Mouse (Mus musculus): ENCODE data around the gene Gm9964. TPM values are rescaled to one million over a fixed set of nuclear protein-coding genes. Genes with fewer than 3 reads are reported as not detected.
"Not testable (repeated sequence)": the region's sequence is repeated elsewhere in the genome, so short reads cannot be mapped to it uniquely, and the experiment has no call there.

Gm9964 gene
- polyA plus RNA-seq, 1 experiment = not detected

DNA sequence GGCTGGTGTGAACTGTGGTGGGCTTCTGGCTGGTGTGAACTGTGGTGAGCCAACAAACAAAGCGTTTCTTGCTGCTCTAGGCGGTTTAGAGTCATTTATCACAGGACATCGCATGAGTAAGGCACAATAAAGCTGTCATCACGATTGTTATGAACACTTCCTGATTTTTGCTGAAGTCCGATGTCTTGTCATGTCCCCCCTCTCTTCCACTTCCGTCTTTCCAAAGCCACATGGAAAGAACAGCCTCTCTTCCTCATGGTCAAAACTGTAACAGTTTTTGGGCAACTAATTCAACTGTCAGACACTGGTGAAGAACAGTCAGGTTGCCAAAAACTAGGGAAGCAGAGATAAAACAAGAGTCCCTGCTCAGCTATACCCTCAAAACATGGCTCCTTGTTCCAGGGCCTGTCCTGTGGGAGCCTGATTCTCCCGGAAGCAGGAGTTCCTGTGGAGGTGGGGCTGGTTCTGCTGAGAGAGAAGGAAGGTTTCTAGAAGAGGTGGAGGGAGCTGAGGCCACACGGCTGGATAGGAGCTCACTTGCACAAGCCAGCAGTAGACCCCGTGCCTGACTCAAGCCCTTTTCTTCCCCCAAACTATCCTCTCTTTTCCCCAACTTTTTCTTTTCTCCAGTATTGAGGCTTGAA is 9.1 kb upstream of the Gm9964 start:
- TF ChIP-seq TAL1 (IDR thresholded peaks at IDR 0.05; ENCODE audit: low read length) (no peak), GATA1 (IDR thresholded peaks at IDR 0.05; ENCODE audit: low read length) (no peak)
- no peaks in the 10 kb centered on the region for H3K36me3 ChIP-seq (ENCODE audit: control insufficient read depth)
- no peaks in the 10 kb centered on the region; the same call in 1 of the 2 replicates for H3K4me1 ChIP-seq (ENCODE audit: control insufficient read depth)
- no peaks in the 10 kb centered on the region for H3K9me3 ChIP-seq (ENCODE audit: control insufficient read depth, low read length)
- H3K27me3 ChIP-seq (ENCODE audit: control insufficient read depth) = peaks cover 11% of the 10 kb centered on the region
- no peak overlapping the region for H3K4me3 ChIP-seq (replicated peaks)

DNA sequence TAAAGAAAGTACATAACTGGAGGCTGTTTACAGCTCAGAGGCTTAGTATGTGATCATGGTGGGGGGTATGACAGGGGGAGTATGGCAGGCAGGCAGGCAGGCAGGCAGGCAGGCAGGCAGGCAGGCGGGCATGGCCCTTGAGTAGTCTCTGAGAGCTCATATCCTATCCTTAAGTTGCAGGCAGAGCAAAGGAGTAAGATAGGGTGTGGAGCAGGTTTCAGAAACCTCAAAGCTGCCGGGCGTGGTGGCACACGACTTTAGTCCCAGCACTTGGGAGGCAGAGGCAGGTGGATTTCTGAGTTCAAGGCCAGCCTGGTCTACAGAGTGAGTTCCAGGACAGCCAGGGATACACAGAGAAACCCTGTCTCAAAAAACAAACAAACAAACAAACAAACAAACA is 7.5 kb upstream of the Gm9964 start:
- H3K27me3 ChIP-seq (ENCODE audit: control insufficient read depth) = peaks cover 11% of the 10 kb centered on the region
- H3K4me1 ChIP-seq (ENCODE audit: control insufficient read depth); H3K9me3 ChIP-seq (ENCODE audit: control insufficient read depth, low read length); H3K4me3 ChIP-seq (replicated peaks); H3K36me3 ChIP-seq (ENCODE audit: control insufficient read depth): not testable (repeated sequence)

DNA sequence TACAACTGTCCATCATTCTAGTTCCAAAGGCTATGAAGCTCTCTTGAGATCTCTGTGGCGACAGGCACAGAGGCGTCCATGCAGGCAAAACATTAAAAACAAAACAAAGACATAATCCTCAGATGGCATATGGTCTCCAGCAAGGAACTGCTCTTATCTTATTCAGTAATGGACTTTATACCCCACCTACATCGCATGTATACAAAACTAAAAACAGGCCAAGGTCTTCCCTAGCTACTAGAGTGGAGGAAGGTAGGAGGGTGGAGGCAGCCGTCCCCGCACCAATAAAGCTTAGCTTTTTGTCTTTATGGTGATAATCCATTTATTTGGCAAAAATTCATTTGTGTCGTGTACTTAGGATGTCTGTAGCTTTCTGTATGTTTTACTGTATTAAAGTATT is 6.4 kb upstream of the Gm9964 start:
- TF ChIP-seq GATA1 (IDR thresholded peaks at IDR 0.05; ENCODE audit: low read length) (no peak), TAL1 (IDR thresholded peaks at IDR 0.05; ENCODE audit: low read length) (no peak)
- Histone ChIP-seq H3K4me1 (ENCODE audit: control insufficient read depth) (no peaks in the 10 kb centered on the region; the same call in 1 of the 2 replicates), H3K4me3 (replicated peaks) (no peak overlapping the region), H3K9me3 (ENCODE audit: control insufficient read depth, low read length) (no peaks in the 10 kb centered on the region), H3K27me3 (ENCODE audit: control insufficient read depth) (peaks cover 8% of the 10 kb centered on the region), H3K36me3 (ENCODE audit: control insufficient read depth) (no peaks in the 10 kb centered on the region)

DNA sequence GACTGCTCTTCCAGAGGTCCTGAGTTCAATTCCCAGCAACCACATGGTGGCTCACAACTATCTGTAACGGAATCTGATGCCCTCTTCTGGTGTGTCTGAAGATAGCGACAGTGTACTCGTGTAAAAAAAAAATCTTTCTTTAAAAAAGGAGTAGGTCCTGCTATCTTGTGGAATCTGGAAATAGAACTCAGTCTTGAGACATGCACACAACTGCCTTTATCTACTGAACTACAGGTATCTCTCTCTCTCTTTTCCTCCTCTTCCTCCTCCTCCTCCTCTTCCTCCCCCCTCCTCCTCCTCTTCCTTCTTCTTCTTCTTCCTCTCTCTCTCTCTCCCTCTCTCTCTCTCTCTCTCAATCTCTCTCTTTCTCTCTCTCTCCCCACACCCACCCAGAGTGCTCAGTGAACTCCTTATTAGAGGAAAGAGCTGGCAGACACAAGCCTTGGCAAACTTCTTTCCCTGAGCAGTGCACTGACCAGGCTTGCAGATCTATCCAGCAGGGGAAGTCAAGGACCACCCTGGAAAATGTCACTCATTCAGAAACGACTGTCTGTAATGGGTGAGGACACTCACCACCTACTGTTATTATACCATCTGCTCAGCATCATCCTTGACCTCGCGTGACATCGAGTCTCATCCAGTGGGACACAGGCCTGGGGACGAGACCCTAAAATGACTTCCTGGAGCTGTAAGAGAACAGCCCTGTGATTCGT is 3.2 kb upstream of the Gm9964 start:
- H3K36me3 ChIP-seq (ENCODE audit: control insufficient read depth) = no peaks in the 10 kb centered on the region
- TF ChIP-seq TAL1 (IDR thresholded peaks at IDR 0.05; ENCODE audit: low read length) (no peak), GATA1 (IDR thresholded peaks at IDR 0.05; ENCODE audit: low read length) (no peak)
- no peaks in the 10 kb centered on the region for H3K4me1 ChIP-seq (ENCODE audit: control insufficient read depth)
- no peak overlapping the region for H3K4me3 ChIP-seq (replicated peaks)
- no peaks in the 10 kb centered on the region for H3K9me3 ChIP-seq (ENCODE audit: control insufficient read depth, low read length)
- H3K27me3 ChIP-seq (ENCODE audit: control insufficient read depth) = no peaks in the 10 kb centered on the region

DNA sequence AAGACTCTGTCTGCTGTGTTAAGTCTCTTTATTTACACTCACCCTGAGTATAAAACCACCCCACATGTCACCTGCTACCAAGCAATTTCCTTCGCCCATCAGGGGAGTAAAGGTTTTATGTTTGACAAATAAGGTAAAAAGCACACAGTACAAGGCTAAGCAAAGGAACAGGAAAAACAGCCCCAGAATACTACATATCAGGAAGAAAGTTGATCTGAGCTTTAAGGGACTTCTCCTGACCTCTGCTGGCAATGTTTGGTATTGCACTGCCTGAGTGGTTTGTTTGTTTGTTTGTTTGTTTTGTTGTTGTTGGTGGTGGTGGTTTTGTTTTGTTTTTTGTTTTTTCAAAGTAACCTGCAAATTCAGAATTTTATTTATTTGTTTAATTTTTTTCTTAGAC is 539 bp downstream of the Gm9964 start:
- Histone ChIP-seq H3K4me3 (replicated peaks) (no peak overlapping the region), H3K36me3 (ENCODE audit: control insufficient read depth) (no peaks in the 10 kb centered on the region), H3K4me1 (ENCODE audit: control insufficient read depth) (no peaks in the 10 kb centered on the region), H3K27me3 (ENCODE audit: control insufficient read depth) (no peaks in the 10 kb centered on the region), H3K9me3 (ENCODE audit: control insufficient read depth, low read length) (no peaks in the 10 kb centered on the region)
- TF ChIP-seq TAL1 (IDR thresholded peaks at IDR 0.05; ENCODE audit: low read length) (no peak), GATA1 (IDR thresholded peaks at IDR 0.05; ENCODE audit: low read length) (no peak)

DNA sequence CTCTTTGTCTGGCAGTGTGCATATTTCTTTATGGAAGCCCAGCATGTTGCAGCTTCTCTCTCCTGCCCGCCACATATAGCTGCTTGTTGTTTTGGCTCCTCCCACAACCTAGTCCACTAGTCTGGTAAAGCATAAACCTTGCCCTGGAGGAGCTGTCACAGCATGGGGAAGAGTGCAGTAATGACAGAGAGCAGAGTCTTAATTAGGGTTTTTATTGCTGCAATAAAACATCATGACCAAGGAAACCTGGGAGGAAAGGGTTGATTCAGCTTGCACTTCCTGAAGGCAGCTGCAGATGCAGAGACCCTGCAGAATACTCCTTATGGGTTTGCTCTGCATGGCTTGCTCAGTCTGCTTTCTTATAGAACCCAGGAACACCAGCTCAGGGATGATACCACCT is 2.7 kb downstream of the Gm9964 start:
- Histone ChIP-seq H3K36me3 (ENCODE audit: control insufficient read depth) (no peaks in the 10 kb centered on the region), H3K4me3 (replicated peaks) (no peak overlapping the region), H3K27me3 (ENCODE audit: control insufficient read depth) (no peaks in the 10 kb centered on the region), H3K9me3 (ENCODE audit: control insufficient read depth, low read length) (no peaks in the 10 kb centered on the region), H3K4me1 (ENCODE audit: control insufficient read depth) (no peaks in the 10 kb centered on the region)
- TF ChIP-seq GATA1 (IDR thresholded peaks at IDR 0.05; ENCODE audit: low read length) (no peak), TAL1 (IDR thresholded peaks at IDR 0.05; ENCODE audit: low read length) (no peak)

DNA sequence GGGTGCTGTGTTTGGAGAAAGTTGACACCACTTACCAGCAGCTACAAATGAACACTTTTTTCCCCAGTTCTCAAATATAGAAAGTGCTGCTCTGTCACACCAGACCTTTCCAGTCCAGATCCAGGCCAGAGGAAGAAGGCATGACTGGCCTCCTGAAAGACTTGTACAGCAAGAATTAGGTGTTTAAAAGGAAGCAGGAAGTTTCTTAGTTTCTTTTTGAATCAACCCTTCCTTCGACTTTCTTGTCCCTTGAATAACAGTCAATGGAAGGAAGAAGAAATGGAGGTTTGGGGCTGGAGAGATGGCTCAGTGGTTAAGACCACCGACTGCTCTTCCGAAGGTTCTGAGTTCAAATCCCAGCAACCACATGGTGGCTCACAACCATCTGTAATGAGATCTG is 3.7 kb downstream of the Gm9964 start:
- Histone ChIP-seq H3K4me3 (replicated peaks) (no peak overlapping the region), H3K36me3 (ENCODE audit: control insufficient read depth) (no peaks in the 10 kb centered on the region), H3K27me3 (ENCODE audit: control insufficient read depth) (no peaks in the 10 kb centered on the region), H3K4me1 (ENCODE audit: control insufficient read depth) (no peaks in the 10 kb centered on the region), H3K9me3 (ENCODE audit: control insufficient read depth, low read length) (no peaks in the 10 kb centered on the region)
- TF ChIP-seq GATA1 (IDR thresholded peaks at IDR 0.05; ENCODE audit: low read length) = no peak
- no peak for TF ChIP-seq TAL1 (IDR thresholded peaks at IDR 0.05; ENCODE audit: low read length)

DNA sequence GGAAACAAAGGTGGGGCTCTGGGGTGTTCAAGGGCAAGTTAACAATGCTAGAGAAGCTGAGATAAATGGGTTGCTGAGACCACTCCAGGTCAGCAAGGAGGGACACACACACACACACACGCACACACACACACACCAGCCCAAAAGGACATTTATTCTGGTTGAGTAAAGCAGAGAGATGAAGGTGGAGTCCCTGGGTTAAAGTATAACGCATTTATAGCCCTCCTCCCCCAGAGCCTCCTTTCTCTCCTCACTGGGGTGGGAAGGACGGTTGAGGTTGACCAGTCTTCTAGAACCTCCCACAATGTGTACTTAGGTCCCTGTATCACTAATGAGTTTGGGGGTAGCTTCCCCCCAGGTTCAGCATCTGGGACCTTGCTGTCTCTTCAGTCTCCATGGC is 4.6 kb downstream of the Gm9964 start:
- peaks cover 3% of the 10 kb centered on the region for H3K4me1 ChIP-seq (ENCODE audit: control insufficient read depth)
- no peak for TF ChIP-seq GATA1 (IDR thresholded peaks at IDR 0.05; ENCODE audit: low read length)
- TF ChIP-seq TAL1 (IDR thresholded peaks at IDR 0.05; ENCODE audit: low read length) = no peak
- H3K4me3 ChIP-seq (replicated peaks) = no peak overlapping the region
- H3K27me3 ChIP-seq (ENCODE audit: control insufficient read depth) = no peaks in the 10 kb centered on the region
- no peaks in the 10 kb centered on the region for H3K9me3 ChIP-seq (ENCODE audit: control insufficient read depth, low read length)
- no peaks in the 10 kb centered on the region for H3K36me3 ChIP-seq (ENCODE audit: control insufficient read depth)

DNA sequence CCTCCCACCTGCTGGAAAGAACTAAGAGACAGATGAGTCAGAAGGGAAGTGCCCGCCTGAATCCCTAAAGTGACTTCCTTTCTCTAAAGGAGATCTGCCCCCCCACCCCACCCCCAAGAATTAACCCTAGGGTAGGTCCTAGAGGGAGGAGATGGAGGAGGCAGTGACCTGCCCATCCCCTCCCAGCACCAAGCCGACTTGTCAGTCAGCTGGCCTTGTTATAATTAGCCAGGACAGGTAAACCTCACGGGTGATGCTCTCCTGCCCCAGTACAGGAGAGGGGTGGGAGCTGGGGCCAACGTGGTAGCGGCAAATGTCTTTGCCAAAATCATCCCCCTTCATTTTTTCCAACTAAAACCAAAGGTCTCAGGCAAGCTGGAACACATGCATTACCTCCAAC is 5.1 kb downstream of the Gm9964 start:
- TF ChIP-seq TAL1 (IDR thresholded peaks at IDR 0.05; ENCODE audit: low read length) (no peak), GATA1 (IDR thresholded peaks at IDR 0.05; ENCODE audit: low read length) (no peak)
- peaks cover 6% of the 10 kb centered on the region for H3K4me1 ChIP-seq (ENCODE audit: control insufficient read depth)

More for the DNA sequence above, 5.1 kb downstream of the Gm9964 start:
- H3K27me3 ChIP-seq (ENCODE audit: control insufficient read depth) = no peaks in the 10 kb centered on the region
- no peaks in the 10 kb centered on the region for H3K9me3 ChIP-seq (ENCODE audit: control insufficient read depth, low read length)
- no peaks in the 10 kb centered on the region for H3K36me3 ChIP-seq (ENCODE audit: control insufficient read depth)
- H3K4me3 ChIP-seq (replicated peaks) = no peak overlapping the region
